Mouse (Mus musculus) kidney, adult 2 months (tissue): ENCODE measurements around the gene Igsf9b.

Experiments
- CTCF ChIP-seq: fragments of 200-500 bp; conservative IDR thresholded peaks from 2 replicates; pipeline ENCODE4 v1.5.1; 2011; ENCODE audit warnings: low read depth, mild to moderate bottlenecking, control low read depth, low read length, moderate library complexity, mixed read lengths; ENCODE audit not compliant: insufficient read depth, insufficient read length
- POLR2A ChIP-seq: fragments of 200-500 bp; IDR thresholded peaks from one replicate; pipeline ENCODE4 v1.6.1; 2011; ENCODE audit warnings: low read depth, low read length, control low read depth

DNA sequence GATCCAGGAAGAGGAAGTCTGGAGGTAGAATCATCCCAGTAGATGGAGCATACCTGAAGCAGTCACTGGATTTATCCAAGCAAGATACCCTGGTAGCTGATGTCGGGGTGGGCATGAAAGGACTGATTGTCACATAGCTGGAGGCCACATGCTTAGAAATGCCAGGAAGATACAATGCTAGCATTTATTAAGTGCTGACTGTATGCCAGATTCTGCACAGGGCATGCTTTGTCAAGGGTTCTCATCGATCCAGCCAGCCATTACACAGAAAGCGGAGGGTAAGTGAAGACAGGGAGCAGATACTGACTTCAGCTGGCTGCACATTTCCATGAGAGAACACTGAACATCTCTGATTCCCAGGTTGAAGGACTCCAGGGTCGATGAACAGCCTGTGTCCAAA, 102.2 kb downstream of the Igsf9b start:
- no peak for TF ChIP-seq CTCF
- no peak for TF ChIP-seq POLR2A
